Mouse (Mus musculus) gastrocnemius, adult 2 months (tissue): ENCODE measurements around the gene Trdmt1. TPM values are rescaled to one million over a fixed set of nuclear protein-coding genes. Genes with fewer than 3 reads are reported as not detected.
"Not testable (repeated sequence)": the region's sequence is repeated elsewhere in the genome, so short reads cannot be mapped to it uniquely, and the experiment has no call there.

Experiments
- DNase-seq: peaks from one replicate; pipeline ENCODE4 v3.0.0; 2022
- H3K27ac ChIP-seq: fragments of 200-600 bp; 2 replicates; pipeline ENCODE4 v1.8.1; 2022; ENCODE audit warnings: mild to moderate bottlenecking
- H3K4me3 ChIP-seq: fragments of 200-600 bp; 2 replicates; pipeline ENCODE4 v1.8.1; 2022; ENCODE audit warnings: mild to moderate bottlenecking, moderate library complexity
- CTCF ChIP-seq: fragments of 200-600 bp; IDR thresholded peaks from 2 replicates; pipeline ENCODE4 v1.8.1; 2022; ENCODE audit warnings: antibody characterized with exemption, mild to moderate bottlenecking, moderate library complexity
- intact Hi-C: fragments of 180-260 bp; cut with DNase I; formaldehyde crosslinking; loops from one replicate; pipeline ENCODE4 v1.15.1; 2025
- long read RNA-seq, 2 experiments: library from polyadenylated mRNA; stranded (forward); transcript quantifications; one replicate each; pipeline ENCODE4 v2.0.0; 2021
- total RNA-seq, 2 experiments: library from RNA; stranded (reverse); gene quantifications; 2 replicates each; pipeline ENCODE4 v1.2.3; 2021

Gene Trdmt1
- total RNA-seq: 1 to 10 TPM; 3.6 to 6.4 TPM
- long read RNA-seq, experiment 1: 0 reads
- long read RNA-seq, experiment 2: 0 reads

GRCm38 (mm10) chr2:13544193-13544824 is at the start of gene Trdmt1:
Trdmt1 (minus strand) TSS chr2:13544668.
- intact Hi-C loops: loop anchor here (2.0 kb wide), 1 partner anchor 28 kb away; the partner anchor contains the start of gene Vim
- no peak for TF ChIP-seq CTCF
- peak; percentile 88 for DNase-seq
- Histone ChIP-seq H3K4me3 (peak within 1 kb of the TSS; percentile 89), H3K27ac (peak within 1 kb of the TSS; percentile 96)

DNA sequence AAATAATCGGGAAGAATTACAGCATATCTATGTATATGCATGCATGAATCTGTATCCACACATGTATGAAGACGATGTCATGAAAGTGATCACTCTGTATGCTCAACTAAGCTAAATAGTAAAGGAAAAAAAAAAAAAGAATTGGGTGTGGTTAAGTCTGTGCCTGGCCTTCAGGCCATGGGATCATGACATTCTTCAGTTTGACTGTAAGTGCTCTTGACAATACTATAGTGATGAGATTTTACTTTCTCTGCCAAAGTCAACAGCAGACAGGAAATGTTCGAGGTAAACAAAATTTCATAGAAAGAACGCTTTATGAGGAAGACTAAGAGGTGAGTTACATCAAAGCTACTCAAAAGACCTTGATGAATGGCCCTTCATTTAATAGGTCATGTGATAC is 48.9 kb upstream of the Trdmt1 start:
- Histone ChIP-seq H3K27ac (no peak overlapping the region), H3K4me3 (no peak overlapping the region)
- TF ChIP-seq CTCF: no peak
- intact Hi-C loops: no loop called here
- DNase-seq: no peak

- H3K4me3 ChIP-seq, DNase-seq, H3K27ac ChIP-seq, intact Hi-C loops: not testable (repeated sequence)
Measured at GRCm38 (mm10) chr2:13583746-13584145, 39.3 kb upstream of the Trdmt1 start.

GRCm38 (mm10) chr2:13582184-13582583 is 37.7 kb upstream of the Trdmt1 start:
- intact Hi-C loops: no loop called here

DNA sequence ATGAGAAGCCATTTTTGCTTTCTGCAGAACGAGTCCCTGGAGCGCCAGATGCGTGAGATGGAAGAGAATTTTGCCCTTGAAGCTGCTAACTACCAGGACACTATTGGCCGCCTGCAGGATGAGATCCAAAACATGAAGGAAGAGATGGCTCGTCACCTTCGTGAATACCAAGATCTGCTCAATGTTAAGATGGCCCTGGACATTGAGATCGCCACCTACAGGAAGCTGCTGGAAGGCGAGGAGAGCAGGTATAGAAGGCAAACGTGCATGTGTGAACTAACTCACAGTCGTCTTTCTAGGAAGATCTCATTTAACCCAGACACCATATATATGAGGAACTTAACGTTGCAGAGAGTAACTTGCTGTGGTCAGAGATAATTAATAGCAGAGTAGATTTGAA is 35.5 kb upstream of the Trdmt1 start:
- peak; percentile 44 for TF ChIP-seq CTCF
- intact Hi-C loops: loop anchor here (5.0 to 10.0 kb wide), 2 partner anchors 185 to 288 kb away; no protein-coding TSS in a partner anchor

More at GRCm38 (mm10) chr2:13582184-13582583, 37.7 kb upstream of the Trdmt1 start:
- no peak for TF ChIP-seq CTCF
- Histone ChIP-seq H3K27ac (no peak overlapping the region), H3K4me3 (no peak overlapping the region)
- no peak for DNase-seq

GRCm38 (mm10) chr2:13579315-13579714 is 34.8 kb upstream of the Trdmt1 start:
- Histone ChIP-seq H3K4me3 (peak overlapping the region; percentile 37), H3K27ac (no peak overlapping the region)
- TF ChIP-seq CTCF: no peak
- intact Hi-C loops: loop anchor here (5.0 to 10.0 kb wide), 2 partner anchors 185 to 287 kb away; no protein-coding TSS in a partner anchor
- no peak for DNase-seq

More for the DNA sequence above, 35.5 kb upstream of the Trdmt1 start:
- no peak for DNase-seq
- no peak overlapping the region for H3K27ac ChIP-seq
- H3K4me3 ChIP-seq: peak overlapping the region; percentile 37

GRCm38 (mm10) chr2:13578473-13579152 is 34.1 kb upstream of the Trdmt1 start:
- peak overlapping the region; percentile 50 for H3K27ac ChIP-seq
- TF ChIP-seq CTCF: peak; percentile 10; the same call in 1 of the 2 replicates
- peak overlapping the region; percentile 87 for H3K4me3 ChIP-seq
- peak; percentile 46 for DNase-seq
- intact Hi-C loops: loop anchor here (5.0 to 10.0 kb wide), 2 partner anchors 184 to 286 kb away; no protein-coding TSS in a partner anchor

GRCm38 (mm10) chr2:13577399-13577798 is 32.9 kb upstream of the Trdmt1 start:
- no peak overlapping the region for H3K27ac ChIP-seq
- peak; percentile 20; the same call in 1 of the 2 replicates for TF ChIP-seq CTCF
- intact Hi-C loops: loop anchor here (5.0 to 10.0 kb wide), 2 partner anchors 183 to 285 kb away; no protein-coding TSS in a partner anchor
- peak overlapping the region; percentile 87 for H3K4me3 ChIP-seq
- no peak for DNase-seq

DNA sequence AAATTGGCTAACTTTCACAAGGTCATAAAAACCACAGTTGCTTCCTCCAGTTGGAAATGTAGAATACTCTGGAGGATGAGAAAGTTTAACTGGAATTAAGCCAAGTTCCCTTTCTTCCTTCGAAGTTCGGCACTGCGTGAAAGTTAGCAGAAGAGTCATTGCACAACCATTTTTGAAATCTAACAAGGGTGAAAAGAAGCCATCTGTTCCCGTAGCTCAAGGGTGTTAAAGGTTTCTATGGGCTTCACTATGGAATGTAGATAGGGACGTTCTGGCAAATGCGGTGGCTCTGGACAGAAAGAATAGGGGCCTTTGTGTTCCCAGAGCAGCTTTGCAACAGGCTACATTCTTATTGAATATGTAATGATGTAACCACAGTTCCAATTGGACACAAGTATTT is 31.5 kb upstream of the Trdmt1 start:
- H3K27ac ChIP-seq: peak overlapping the region; percentile 91
- TF ChIP-seq CTCF: no peak
- intact Hi-C loops: loop anchor here (5.0 to 10.0 kb wide), 2 partner anchors 181 to 284 kb away; no protein-coding TSS in a partner anchor
- H3K4me3 ChIP-seq: peak overlapping the region; percentile 87
- no peak for DNase-seq

DNA sequence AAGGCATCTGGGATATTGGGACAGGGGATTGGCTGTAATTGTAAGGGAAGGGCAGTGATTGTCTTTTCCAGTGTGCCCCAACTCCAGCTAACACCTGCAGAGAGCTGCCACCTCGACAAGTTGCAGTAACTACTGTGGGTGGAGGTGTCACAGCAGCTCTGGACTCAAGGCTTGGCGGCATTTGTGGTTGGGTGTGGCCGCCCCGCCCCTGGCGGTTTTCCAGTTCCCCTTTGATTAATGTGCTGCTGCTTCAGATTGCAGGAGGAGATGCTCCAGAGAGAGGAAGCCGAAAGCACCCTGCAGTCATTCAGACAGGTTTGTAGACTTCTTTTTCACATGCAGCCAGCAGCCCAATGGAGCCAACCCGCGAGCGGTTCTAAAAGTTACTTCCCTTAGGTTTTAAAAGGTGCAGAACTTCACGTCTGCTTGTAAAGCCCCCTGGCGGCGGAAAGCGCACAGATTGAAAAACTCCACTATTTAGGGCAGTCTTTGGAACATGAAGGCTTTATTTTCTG is 30.9 kb upstream of the Trdmt1 start:
- Histone ChIP-seq H3K27ac (peak overlapping the region; percentile 91), H3K4me3 (peak overlapping the region; percentile 87)
- peak; percentile 80 for DNase-seq
- TF ChIP-seq CTCF: peak; percentile 73
- intact Hi-C loops: loop anchor here (5.0 to 10.0 kb wide), 2 partner anchors 181 to 283 kb away; no protein-coding TSS in a partner anchor

GRCm38 (mm10) chr2:13574801-13575150 is 30.3 kb upstream of the Trdmt1 start:
- Histone ChIP-seq H3K27ac (peak overlapping the region; percentile 91), H3K4me3 (peak overlapping the region; percentile 87)
- peak; percentile 69 for DNase-seq
- intact Hi-C loops: loop anchor here (5.0 to 10.0 kb wide), 2 partner anchors 180 to 282 kb away; no protein-coding TSS in a partner anchor
- TF ChIP-seq CTCF: no peak

DNA sequence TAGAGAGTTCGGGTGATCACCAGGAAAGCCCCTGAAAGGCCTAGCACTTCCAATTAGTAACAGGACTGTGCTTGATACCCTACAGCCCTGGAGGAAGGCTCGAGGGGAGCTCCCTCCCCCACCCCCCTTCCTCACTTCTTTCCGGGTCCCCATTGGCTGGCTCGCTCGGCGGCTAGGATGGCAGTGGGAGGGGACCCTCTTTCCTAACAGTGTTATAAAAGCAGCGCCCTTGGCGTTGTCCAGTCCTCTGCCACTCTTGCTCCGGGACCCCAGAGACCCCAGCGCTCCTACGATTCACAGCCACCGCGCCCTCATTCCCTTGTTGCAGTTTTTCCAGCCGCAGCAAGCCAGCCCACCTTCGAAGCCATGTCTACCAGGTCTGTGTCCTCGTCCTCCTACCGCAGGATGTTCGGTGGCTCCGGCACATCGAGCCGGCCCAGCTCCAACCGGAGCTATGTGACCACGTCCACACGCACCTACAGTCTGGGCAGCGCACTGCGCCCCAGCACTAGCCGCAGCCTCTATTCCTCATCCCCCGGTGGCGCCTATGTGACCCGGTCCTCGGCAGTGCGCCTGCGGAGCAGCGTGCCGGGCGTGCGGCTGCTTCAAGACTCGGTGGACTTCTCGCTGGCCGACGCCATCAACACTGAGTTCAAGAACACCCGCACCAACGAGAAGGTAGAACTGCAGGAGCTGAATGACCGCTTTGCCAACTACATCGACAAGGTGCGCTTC is 29.8 kb upstream of the Trdmt1 start:
- peak; percentile 88 for DNase-seq
- TF ChIP-seq CTCF: 0 out of 2 replicates have a peak, but pooled peaks have one; percentile 3
- intact Hi-C loops: loop anchor here (10.0 kb wide), 1 partner anchor 179 kb away; no protein-coding TSS in a partner anchor
- Histone ChIP-seq H3K4me3 (peak overlapping the region; percentile 87), H3K27ac (peak overlapping the region; percentile 91)
